Mouse (Mus musculus): ENCODE measurements around the gene Mrpl53. TPM values are rescaled to one million over a fixed set of nuclear protein-coding genes. Genes with fewer than 3 reads are reported as not detected.

The Mrpl53 gene
- polyA plus RNA-seq, 1 experiment: 91.1 TPM

- 3% methylated on average over 58 of the region's 58 CpGs for whole genome bisulfite sequencing
- DNase-seq: peak; percentile 27
- H3K36me3 ChIP-seq (ENCODE audit: control insufficient read depth, insufficient read depth, low read length): no peaks in the 10 kb centered on the region
Observed at GRCm38 (mm10) chr6:83070311-83071219, 38.3 kb upstream of the Mrpl53 start.

GRCm38 (mm10) chr6:83071220-83071619, 37.6 kb upstream of the Mrpl53 start:
- H3K27ac ChIP-seq (ENCODE audit: insufficient read depth, low read depth, low read length): no peak overlapping the region
- H3K36me3 ChIP-seq (ENCODE audit: control insufficient read depth, insufficient read depth, low read length): no peaks in the 10 kb centered on the region
- peaks cover 23% of the 10 kb centered on the region for H3K27me3 ChIP-seq (replicated peaks; ENCODE audit: control insufficient read depth, insufficient read depth, low read length)
- no peak for DNase-seq
- TF ChIP-seq POLR2A (IDR thresholded peaks at IDR 0.05; ENCODE audit: low read depth, low read length): no peak
- no peak for TF ChIP-seq CTCF (conservative IDR thresholded peaks at IDR 0.05; ENCODE audit: insufficient read depth, insufficient read length, low read depth, low read length)
- 6% methylated on average over 24 of the region's 24 CpGs for WGBS
- H3K4me1 ChIP-seq (ENCODE audit: control insufficient read depth, insufficient read depth, low read length): no peaks in the 10 kb centered on the region
- no peak overlapping the region for H3K4me3 ChIP-seq (ENCODE audit: insufficient read depth, low read depth, low read length)

More at GRCm38 (mm10) chr6:83070311-83071219, 38.3 kb upstream of the Mrpl53 start:
- H3K4me1 ChIP-seq (ENCODE audit: control insufficient read depth, insufficient read depth, low read length): no peaks in the 10 kb centered on the region
- H3K4me3 ChIP-seq (ENCODE audit: insufficient read depth, low read depth, low read length): no peak overlapping the region
- no peak overlapping the region for H3K27ac ChIP-seq (ENCODE audit: insufficient read depth, low read depth, low read length)
- H3K27me3 ChIP-seq (replicated peaks; ENCODE audit: control insufficient read depth, insufficient read depth, low read length): peaks cover 23% of the 10 kb centered on the region
- TF ChIP-seq POLR2A (IDR thresholded peaks at IDR 0.05; ENCODE audit: low read depth, low read length) (no peak), CTCF (conservative IDR thresholded peaks at IDR 0.05; ENCODE audit: insufficient read depth, insufficient read length, low read depth, low read length) (no peak)

GRCm38 (mm10) chr6:83074979-83075378, 33.9 kb upstream of the Mrpl53 start:
- Histone ChIP-seq H3K27ac (ENCODE audit: insufficient read depth, low read depth, low read length) (no peak overlapping the region), H3K27me3 (replicated peaks; ENCODE audit: control insufficient read depth, insufficient read depth, low read length) (peaks cover 12% of the 10 kb centered on the region), H3K4me3 (ENCODE audit: insufficient read depth, low read depth, low read length) (no peak overlapping the region), H3K36me3 (ENCODE audit: control insufficient read depth, insufficient read depth, low read length) (no peaks in the 10 kb centered on the region), H3K4me1 (ENCODE audit: control insufficient read depth, insufficient read depth, low read length) (no peaks in the 10 kb centered on the region)
- TF ChIP-seq CTCF (conservative IDR thresholded peaks at IDR 0.05; ENCODE audit: insufficient read depth, insufficient read length, low read depth, low read length): no peak
- 22% methylated on average over 2 of the region's 2 CpGs for WGBS
- peak; percentile 42 for DNase-seq

GRCm38 (mm10) chr6:83077630-83078323, 31.1 kb upstream of the Mrpl53 start, which contains the start of gene Pcgf1:
Pcgf1 (plus strand) TSS chr6:83077869.
- no peak for TF ChIP-seq POLR2A (IDR thresholded peaks at IDR 0.05; ENCODE audit: low read depth, low read length)
- no peak for TF ChIP-seq CTCF (conservative IDR thresholded peaks at IDR 0.05; ENCODE audit: insufficient read depth, insufficient read length, low read depth, low read length)

GRCm38 (mm10) chr6:83078324-83078858, 30.4 kb upstream of the Mrpl53 start:
- under 1% methylated on average over 46 of the region's 46 CpGs for WGBS
- Histone ChIP-seq H3K27me3 (replicated peaks; ENCODE audit: control insufficient read depth, insufficient read depth, low read length) (no peaks in the 10 kb centered on the region), H3K36me3 (ENCODE audit: control insufficient read depth, insufficient read depth, low read length) (no peaks in the 10 kb centered on the region), H3K4me3 (ENCODE audit: insufficient read depth, low read depth, low read length) (peak overlapping the region; percentile 56), H3K4me1 (ENCODE audit: control insufficient read depth, insufficient read depth, low read length) (no peaks in the 10 kb centered on the region), H3K27ac (ENCODE audit: insufficient read depth, low read depth, low read length) (peak overlapping the region; percentile 92)
- peak; percentile 48; the same call in 1 of the 2 replicates for TF ChIP-seq CTCF (conservative IDR thresholded peaks at IDR 0.05; ENCODE audit: insufficient read depth, insufficient read length, low read depth, low read length)
- peak; percentile 32 for TF ChIP-seq POLR2A (IDR thresholded peaks at IDR 0.05; ENCODE audit: low read depth, low read length)
- peak; percentile 99 for DNase-seq

More at GRCm38 (mm10) chr6:83077630-83078323, 31.1 kb upstream of the Mrpl53 start, which contains the start of gene Pcgf1:
- Histone ChIP-seq H3K27me3 (replicated peaks; ENCODE audit: control insufficient read depth, insufficient read depth, low read length) (no peaks in the 10 kb centered on the region), H3K36me3 (ENCODE audit: control insufficient read depth, insufficient read depth, low read length) (no peaks in the 10 kb centered on the region), H3K4me3 (ENCODE audit: insufficient read depth, low read depth, low read length) (peak within 1 kb of the TSS; percentile 56), H3K27ac (ENCODE audit: insufficient read depth, low read depth, low read length) (peak within 1 kb of the TSS; percentile 92), H3K4me1 (ENCODE audit: control insufficient read depth, insufficient read depth, low read length) (no peaks in the 10 kb centered on the region)
- peak; percentile 50 for DNase-seq
- under 1% methylated on average over 54 of the region's 54 CpGs for WGBS

GRCm38 (mm10) chr6:83080210-83080609, 28.6 kb upstream of the Mrpl53 start:
- WGBS: 97% methylated on average over 5 of the region's 5 CpGs
- Histone ChIP-seq H3K4me1 (ENCODE audit: control insufficient read depth, insufficient read depth, low read length) (no peaks in the 10 kb centered on the region), H3K27me3 (replicated peaks; ENCODE audit: control insufficient read depth, insufficient read depth, low read length) (no peaks in the 10 kb centered on the region), H3K27ac (ENCODE audit: insufficient read depth, low read depth, low read length) (no peak overlapping the region), H3K36me3 (ENCODE audit: control insufficient read depth, insufficient read depth, low read length) (no peaks in the 10 kb centered on the region), H3K4me3 (ENCODE audit: insufficient read depth, low read depth, low read length) (no peak overlapping the region)
- no peak for TF ChIP-seq CTCF (conservative IDR thresholded peaks at IDR 0.05; ENCODE audit: insufficient read depth, insufficient read length, low read depth, low read length)
- TF ChIP-seq POLR2A (IDR thresholded peaks at IDR 0.05; ENCODE audit: low read depth, low read length): no peak
- DNase-seq: no peak

Data from kidney, adult 2 months (tissue).